Mouse (Mus musculus) forebrain, embryonic 16.5 days (tissue): ENCODE data around the gene Slc20a1. TPM values are rescaled to one million over a fixed set of nuclear protein-coding genes. Genes with fewer than 3 reads are reported as not detected.

Experiments used
- ATAC-seq: fragments of 200-750 bp; cut with Nextera tagmentation; 2 replicates; pipeline ENCODE4 v1.8.0; 2017; ENCODE audit warnings: mild to moderate bottlenecking, moderate library complexity
- H3K27ac ChIP-seq: fragments of 300-500 bp; sonication (generic); 2 replicates; pipeline ENCODE4 v1.5.1; 2014; ENCODE audit warnings: low read length, control low read depth
- H3K27me3 ChIP-seq: fragments of 300-500 bp; sonication (generic); replicated peaks from 2 replicates; pipeline ENCODE4 v1.6.1; 2014; ENCODE audit warnings: low read length; ENCODE audit not compliant: control insufficient read depth, insufficient read depth
- H3K36me3 ChIP-seq: fragments of 300-500 bp; sonication (generic); 2 replicates; pipeline ENCODE4 v1.6.1; 2014; ENCODE audit not compliant: control insufficient read depth, insufficient read depth
- H3K4me1 ChIP-seq: fragments of 300-500 bp; sonication (generic); replicated peaks from 2 replicates; pipeline ENCODE4 v1.6.1; 2014; ENCODE audit warnings: low read length; ENCODE audit not compliant: control insufficient read depth, insufficient read depth
- H3K4me2 ChIP-seq: fragments of 300-500 bp; sonication (generic); 2 replicates; pipeline ENCODE4 v1.6.1; 2014; ENCODE audit warnings: mild to moderate bottlenecking, low read length, control low read depth
- H3K4me3 ChIP-seq: fragments of 300-500 bp; sonication (generic); replicated peaks from 2 replicates; pipeline ENCODE4 v1.5.1; 2014; ENCODE audit warnings: mild to moderate bottlenecking, low read length, control low read depth
- H3K9ac ChIP-seq: fragments of 300-500 bp; sonication (generic); replicated peaks from 2 replicates; pipeline ENCODE4 v1.6.1; 2014; ENCODE audit warnings: low read depth, low read length, control low read depth
- H3K9me3 ChIP-seq: fragments of 300-500 bp; sonication (generic); 2 replicates; pipeline ENCODE4 v1.6.1; 2016; ENCODE audit warnings: low read length; ENCODE audit not compliant: control insufficient read depth
- WGBS: fragments of 180-500 bp; shearing (Covaris S2); extraction: QIAGEN DNeasy Blood & Tissue Kit; methylation state at CpG from one replicate; pipeline ENCODE4 v1.1.7; 2014; 5-methylcytosine and 5-hydroxymethylcytosine counted together
- polyA plus RNA-seq: library from polyadenylated mRNA; unstranded; fragments of >200 nt; fragmentation: Nextera tagmentation; extraction: Ambion mirVana; gene quantifications from 2 replicates; pipeline ENCODE4 v1.2.1, GENCODE M21; 2015

The Slc20a1 gene
- polyA plus RNA-seq, 1 experiment from 2014 or later: 60.4 TPM

GRCm38 (mm10) chr2:129175636-129176035 lies 22.9 kb upstream of the Slc20a1 start:
- no peak for ATAC-seq
- Histone ChIP-seq H3K4me1 (peaks cover 4% of the 10 kb centered on the region; the same call in 1 of the 2 replicates), H3K36me3 (no peaks in the 10 kb centered on the region), H3K9me3 (no peaks in the 10 kb centered on the region), H3K27ac (no peak overlapping the region), H3K4me3 (no peak overlapping the region), H3K9ac (no peak overlapping the region), H3K4me2 (no peak overlapping the region), H3K27me3 (no peaks in the 10 kb centered on the region)
- WGBS: 72% methylated on average over 2 of the region's 2 CpGs

- Histone ChIP-seq H3K4me2 (no peak overlapping the region), H3K36me3 (no peaks in the 10 kb centered on the region), H3K9me3 (no peaks in the 10 kb centered on the region), H3K27ac (no peak overlapping the region), H3K4me3 (no peak overlapping the region), H3K9ac (no peak overlapping the region), H3K4me1 (peaks cover 4% of the 10 kb centered on the region; the same call in 1 of the 2 replicates), H3K27me3 (no peaks in the 10 kb centered on the region)
- ATAC-seq: no peak
- WGBS: 65% methylated on average over 12 of the region's 12 CpGs
Measured at GRCm38 (mm10) chr2:129176676-129177420, 21.7 kb upstream of the Slc20a1 start.

GRCm38 (mm10) chr2:129177661-129178060 lies 20.9 kb upstream of the Slc20a1 start:
- Histone ChIP-seq H3K9ac (no peak overlapping the region), H3K36me3 (no peaks in the 10 kb centered on the region), H3K9me3 (no peaks in the 10 kb centered on the region), H3K27ac (no peak overlapping the region), H3K27me3 (no peaks in the 10 kb centered on the region), H3K4me3 (no peak overlapping the region), H3K4me1 (peaks cover 4% of the 10 kb centered on the region; the same call in 1 of the 2 replicates), H3K4me2 (no peak overlapping the region)
- ATAC-seq: no peak
- 60% methylated on average over 3 of the region's 3 CpGs for WGBS

- Histone ChIP-seq H3K36me3 (no peaks in the 10 kb centered on the region), H3K27me3 (no peaks in the 10 kb centered on the region), H3K4me3 (no peak overlapping the region), H3K4me1 (peaks cover 4% of the 10 kb centered on the region; the same call in 1 of the 2 replicates), H3K9ac (no peak overlapping the region), H3K4me2 (no peak overlapping the region), H3K9me3 (no peaks in the 10 kb centered on the region), H3K27ac (no peak overlapping the region)
- no peak for ATAC-seq
- 60% methylated on average over 10 of the region's 10 CpGs for WGBS
Measured at GRCm38 (mm10) chr2:129178182-129178908, 20.2 kb upstream of the Slc20a1 start.

- no peak overlapping the region for H3K9ac ChIP-seq
- 91% methylated on average over 8 of the region's 8 CpGs for WGBS
- H3K9me3 ChIP-seq: no peaks in the 10 kb centered on the region
- no peak overlapping the region for H3K4me3 ChIP-seq
- H3K4me1 ChIP-seq: no peaks in the 10 kb centered on the region
- ATAC-seq: no peak
- H3K27ac ChIP-seq: no peak overlapping the region
- no peaks in the 10 kb centered on the region for H3K36me3 ChIP-seq
- H3K4me2 ChIP-seq: no peak overlapping the region
- no peaks in the 10 kb centered on the region for H3K27me3 ChIP-seq
Measured at GRCm38 (mm10) chr2:129179946-129180853, 18.4 kb upstream of the Slc20a1 start.

- no peak overlapping the region for H3K9ac ChIP-seq
- no peak overlapping the region for H3K27ac ChIP-seq
- no peaks in the 10 kb centered on the region for H3K27me3 ChIP-seq
- no peaks in the 10 kb centered on the region for H3K9me3 ChIP-seq
- no peak overlapping the region for H3K4me2 ChIP-seq
- no peak overlapping the region for H3K4me3 ChIP-seq
- no peak for ATAC-seq
- no peaks in the 10 kb centered on the region for H3K36me3 ChIP-seq
- WGBS: 88% methylated on average over 5 of the region's 5 CpGs
- H3K4me1 ChIP-seq: no peaks in the 10 kb centered on the region
Measured at GRCm38 (mm10) chr2:129181509-129181908, 17.1 kb upstream of the Slc20a1 start.

- no peak overlapping the region for H3K4me3 ChIP-seq
- H3K36me3 ChIP-seq: no peaks in the 10 kb centered on the region
- no peak overlapping the region for H3K9ac ChIP-seq
- H3K27me3 ChIP-seq: no peaks in the 10 kb centered on the region
- WGBS: 94% methylated on average over 1 of the region's 1 CpGs
- H3K27ac ChIP-seq: no peak overlapping the region
- H3K4me1 ChIP-seq: no peaks in the 10 kb centered on the region
- no peak overlapping the region for H3K4me2 ChIP-seq
- no peak for ATAC-seq
- no peaks in the 10 kb centered on the region for H3K9me3 ChIP-seq
Measured at GRCm38 (mm10) chr2:129182412-129182811, 16.2 kb upstream of the Slc20a1 start.

GRCm38 (mm10) chr2:129183561-129184031 lies 15.0 kb upstream of the Slc20a1 start:
- Histone ChIP-seq H3K36me3 (no peaks in the 10 kb centered on the region), H3K9me3 (no peaks in the 10 kb centered on the region), H3K4me3 (no peak overlapping the region), H3K27ac (no peak overlapping the region), H3K27me3 (no peaks in the 10 kb centered on the region), H3K4me2 (no peak overlapping the region), H3K9ac (no peak overlapping the region), H3K4me1 (no peaks in the 10 kb centered on the region)
- no peak for ATAC-seq
- WGBS: 84% methylated on average over 14 of the region's 14 CpGs

- Histone ChIP-seq H3K36me3 (no peaks in the 10 kb centered on the region), H3K4me3 (no peak overlapping the region), H3K9ac (no peak overlapping the region), H3K4me1 (no peaks in the 10 kb centered on the region), H3K4me2 (no peak overlapping the region), H3K27me3 (no peaks in the 10 kb centered on the region), H3K9me3 (no peaks in the 10 kb centered on the region), H3K27ac (no peak overlapping the region)
- WGBS: 88% methylated on average over 1 of the region's 1 CpGs
- ATAC-seq: no peak
Measured at GRCm38 (mm10) chr2:129184853-129185252, 13.7 kb upstream of the Slc20a1 start.
